In genomic region chr7:92950775-92951174, GRCm38 (mm10) we compare ENCODE assay signal across 12 mouse cellular contexts.
DNase-seq lines count a peak whose midpoint lies in the region; ATAC-seq and TF ChIP-seq lines count a peak whose summit lies in the region.
"Had no signal": no experiment of that assay in that cellular context is flagged by ENCODE, and none has a peak within 500 bp of the region (broad histone marks: within the 10 kb centered on the region; RNA-seq: fewer than 3 reads in every experiment).

No protein-coding gene starts in this region.

- ATAC-seq in frontal cortex, adult (ENCODE audit: low TSS enrichment): peak; percentile 85
- peak; percentile 80 for ATAC-seq in lung, embryonic 15.5 days (ENCODE audit: borderline replicate concordance, extremely low read depth, low FRiP score, low TSS enrichment)
- no peak for ATAC-seq in forebrain, embryonic 14.5 days
- ATAC-seq in hindbrain, embryonic 11.5 days (ENCODE audit: low FRiP score): no peak
- ATAC-seq: forebrain, embryonic 15.5 days had no signal

- H3K4me1 ChIP-seq in lung, embryonic 15.5 days: no peaks in the 10 kb centered on the region
- H3K4me1 ChIP-seq in lung, adult 2 months (ENCODE audit: control insufficient read depth, insufficient read depth, low read length): no peaks in the 10 kb centered on the region
- H3K4me1 ChIP-seq in forebrain, embryonic 14.5 days (ENCODE audit: control insufficient read depth, insufficient read depth, low read length): no peaks in the 10 kb centered on the region
- H3K4me1 ChIP-seq in hindbrain, embryonic 11.5 days (replicated peaks; ENCODE audit: control insufficient read depth, insufficient read depth, low read length): no peaks in the 10 kb centered on the region
- H3K4me1 ChIP-seq: forebrain, embryonic 15.5 days had no signal

- no peak overlapping the region for H3K9ac ChIP-seq in lung, embryonic 15.5 days
- no peak overlapping the region for H3K9ac ChIP-seq in forebrain, embryonic 14.5 days (ENCODE audit: low read length)
- no peak overlapping the region for H3K9ac ChIP-seq in hindbrain, embryonic 11.5 days (ENCODE audit: low read depth, low read length)
- H3K9ac ChIP-seq: embryonic facial prominence, embryonic 12.5 days; forebrain, embryonic 15.5 days; heart, embryonic 13.5 days had no signal

- no peak for TF ChIP-seq POLR2A in lung, adult 2 months (IDR thresholded peaks at IDR 0.05; ENCODE audit: borderline replicate concordance, extremely low read depth, low read depth, low read length)

- H3K4me3 ChIP-seq in lung, embryonic 15.5 days: no peak overlapping the region
- H3K4me3 ChIP-seq in lung, adult 2 months (replicated peaks; ENCODE audit: extremely low read depth, low read depth, low read length): no peak overlapping the region
- H3K4me3 ChIP-seq in forebrain, embryonic 14.5 days (ENCODE audit: low read depth, low read length): no peak overlapping the region
- H3K4me3 ChIP-seq in hindbrain, embryonic 11.5 days (ENCODE audit: low read depth, low read length): no peak overlapping the region
- H3K4me3 ChIP-seq: embryonic facial prominence, embryonic 12.5 days; forebrain, embryonic 15.5 days; heart, embryonic 13.5 days had no signal

- no peak for TF ChIP-seq CTCF in lung, adult 2 months (IDR thresholded peaks at IDR 0.05; ENCODE audit: insufficient read depth, low read length)

- DNase-seq in frontal cortex, postnatal 14 days (ENCODE audit: low spot score in 2 of 2): no peak
- DNase-seq in lung, adult 2 months: no peak
- peak; percentile 11 to 39 for DNase-seq in kidney, postnatal 36 days
- peak; percentile 44 for DNase-seq in telencephalon, adult 2 months (ENCODE audit: low read depth, low spot score)
- DNase-seq in forebrain, embryonic 14.5 days (ENCODE audit: low spot score): no peak
- DNase-seq in hindbrain, embryonic 11.5 days (ENCODE audit: low spot score): no peak
- DNase-seq: cerebellum, adult 9-11 months had no signal

- H3K27me3 ChIP-seq in lung, embryonic 15.5 days: no peaks in the 10 kb centered on the region
- no peaks in the 10 kb centered on the region for H3K27me3 ChIP-seq in forebrain, embryonic 14.5 days (replicated peaks; ENCODE audit: control insufficient read depth, insufficient read depth, low read length)
- H3K27me3 ChIP-seq in hindbrain, embryonic 11.5 days (ENCODE audit: control insufficient read depth, insufficient read depth, low read length): no peaks in the 10 kb centered on the region
- H3K27me3 ChIP-seq: embryonic facial prominence, embryonic 12.5 days; forebrain, embryonic 15.5 days; heart, embryonic 13.5 days had no signal

- no peak overlapping the region for H3K27ac ChIP-seq in lung, embryonic 15.5 days
- no peak overlapping the region for H3K27ac ChIP-seq in forebrain, embryonic 14.5 days (ENCODE audit: low read depth, low read length)
- no peak overlapping the region for H3K27ac ChIP-seq in hindbrain, embryonic 11.5 days (ENCODE audit: low read depth, low read length)
- H3K27ac ChIP-seq: embryonic facial prominence, embryonic 12.5 days; forebrain, embryonic 15.5 days had no signal

- H3K9me3 ChIP-seq in lung, embryonic 15.5 days: no peaks in the 10 kb centered on the region
- H3K9me3 ChIP-seq in forebrain, embryonic 14.5 days (replicated peaks; ENCODE audit: control insufficient read depth, low read length): no peaks in the 10 kb centered on the region
- no peaks in the 10 kb centered on the region for H3K9me3 ChIP-seq in hindbrain, embryonic 11.5 days (ENCODE audit: control insufficient read depth, low read length)
- H3K9me3 ChIP-seq: embryonic facial prominence, embryonic 12.5 days; forebrain, embryonic 15.5 days; heart, embryonic 13.5 days had no signal

- 52% methylated on average over 3 of the region's 3 CpGs for WGBS in lung, embryonic 15.5 days
- WGBS in lung, adult 2 months: 47% methylated on average over 3 of the region's 3 CpGs
- WGBS in forebrain, embryonic 14.5 days: 92% methylated on average over 3 of the region's 3 CpGs
- 86% methylated on average over 3 of the region's 3 CpGs for WGBS in hindbrain, embryonic 11.5 days

- H3K4me2 ChIP-seq in lung, embryonic 15.5 days: no peak overlapping the region
- no peak overlapping the region for H3K4me2 ChIP-seq in forebrain, embryonic 14.5 days (ENCODE audit: low read length)
- H3K4me2 ChIP-seq in hindbrain, embryonic 11.5 days (replicated peaks; ENCODE audit: low read depth, low read length): no peak overlapping the region
- H3K4me2 ChIP-seq: embryonic facial prominence, embryonic 12.5 days; forebrain, embryonic 15.5 days; heart, embryonic 13.5 days had no signal

- no peaks in the 10 kb centered on the region for H3K36me3 ChIP-seq in lung, embryonic 15.5 days
- H3K36me3 ChIP-seq in forebrain, embryonic 14.5 days (ENCODE audit: control insufficient read depth, insufficient read depth, low read length): no peaks in the 10 kb centered on the region
- H3K36me3 ChIP-seq in hindbrain, embryonic 11.5 days (ENCODE audit: control insufficient read depth, insufficient read depth, low read length): no peaks in the 10 kb centered on the region
- H3K36me3 ChIP-seq: embryonic facial prominence, embryonic 12.5 days; forebrain, embryonic 15.5 days; heart, embryonic 13.5 days had no signal

Comparison
In these comparisons a context has a peak if more than half of its experiments do, and no peak if none do; other contexts are left out.
1. ATAC-seq: peak in frontal cortex, adult (single experiment) and lung, embryonic 15.5 days (single experiment); none in forebrain, embryonic 14.5 days (single experiment) and hindbrain, embryonic 11.5 days (single experiment).
2. DNase-seq: peak in kidney, postnatal 36 days (2 of 2) and telencephalon, adult 2 months (single experiment); none in frontal cortex, postnatal 14 days (0 of 2), lung, adult 2 months (single experiment), forebrain, embryonic 14.5 days (single experiment) and hindbrain, embryonic 11.5 days (single experiment).